Comparison of ENCODE assay signal across 8 mouse cellular contexts in genomic region chr5:24447624-24448298, GRCm38 (mm10). TPM values are rescaled to one million over a fixed set of nuclear protein-coding genes. Genes with fewer than 3 reads are reported as not detected.
A peak's percentile ranks its signal among the peaks of the same experiment; 100 is the strongest.
DNase-seq lines count a peak whose midpoint lies in the region; ATAC-seq and TF ChIP-seq lines count a peak whose summit lies in the region.

Tmub1 (minus strand) TSS chr5:24447854.

- peaks cover 14% of the 10 kb centered on the region for H3K27me3 ChIP-seq in forebrain, embryonic 12.5 days
- H3K27me3 ChIP-seq in heart, embryonic 16.5 days (ENCODE audit: control insufficient read depth, insufficient read depth, low read length), result no peaks in the 10 kb centered on the region
- no peaks in the 10 kb centered on the region for H3K27me3 ChIP-seq in liver, embryonic 14.5 days (ENCODE audit: control insufficient read depth, insufficient read depth, low read length)
- H3K27me3 ChIP-seq in neural tube, embryonic 11.5 days (ENCODE audit: control insufficient read depth, insufficient read depth, low read length), result no peaks in the 10 kb centered on the region
- no peaks in the 10 kb centered on the region for H3K27me3 ChIP-seq in stomach, postnatal 0 days (ENCODE audit: control insufficient read depth, insufficient read depth, low read length)

- H3K4me2 ChIP-seq in forebrain, embryonic 12.5 days, result peak within 1 kb of the TSS; percentile 88
- peak within 1 kb of the TSS; percentile 83 for H3K4me2 ChIP-seq in heart, embryonic 16.5 days (ENCODE audit: low read depth, low read length)
- H3K4me2 ChIP-seq in liver, embryonic 14.5 days (ENCODE audit: low read depth), result peak within 1 kb of the TSS; percentile 79
- H3K4me2 ChIP-seq in neural tube, embryonic 11.5 days (ENCODE audit: low read depth), result peak within 1 kb of the TSS; percentile 87
- peak within 1 kb of the TSS; percentile 90 for H3K4me2 ChIP-seq in stomach, postnatal 0 days (replicated peaks; ENCODE audit: low read depth)

- peak within 1 kb of the TSS; percentile 72 for H3K9ac ChIP-seq in forebrain, embryonic 12.5 days
- peak within 1 kb of the TSS; percentile 80 for H3K9ac ChIP-seq in heart, embryonic 16.5 days (ENCODE audit: low read length)
- H3K9ac ChIP-seq in liver, embryonic 14.5 days (replicated peaks), result peak within 1 kb of the TSS; percentile 54
- peak within 1 kb of the TSS; percentile 63 for H3K9ac ChIP-seq in neural tube, embryonic 11.5 days (ENCODE audit: low read length)
- H3K9ac ChIP-seq in stomach, postnatal 0 days (ENCODE audit: low read length), result peak within 1 kb of the TSS; percentile 61

- TF ChIP-seq EP300 in liver, embryonic 14.5 days (IDR thresholded peaks at IDR 0.05; ENCODE audit: low read depth), result no peak
- no peak for TF ChIP-seq EP300 in stomach, postnatal 0 days (optimal IDR thresholded peaks at IDR 0.05)

- H3K4me3 ChIP-seq in forebrain, embryonic 12.5 days (replicated peaks), result peak within 1 kb of the TSS; percentile 66
- peak within 1 kb of the TSS; percentile 80 for H3K4me3 ChIP-seq in heart, embryonic 16.5 days (ENCODE audit: low read length)
- peak within 1 kb of the TSS; percentile 57 to 62 for H3K4me3 ChIP-seq in liver, embryonic 14.5 days (ENCODE audit: insufficient read depth in 1 of 2, low read depth in 2 of 2, low read length in 2 of 2)
- peak within 1 kb of the TSS; percentile 65 for H3K4me3 ChIP-seq in neural tube, embryonic 11.5 days (ENCODE audit: low read depth, low read length)
- H3K4me3 ChIP-seq in stomach, postnatal 0 days (ENCODE audit: low read depth, low read length), result peak within 1 kb of the TSS; percentile 55

- ATAC-seq in forebrain, embryonic 12.5 days (ENCODE audit: low FRiP score), result peak; percentile 39
- peak; percentile 20 for ATAC-seq in heart, embryonic 16.5 days (replicated peaks; ENCODE audit: extremely low read depth, insufficient read depth, low FRiP score)
- ATAC-seq in liver, embryonic 14.5 days (ENCODE audit: insufficient read depth), result peak; percentile 61
- peak; percentile 58 for ATAC-seq in neural tube, embryonic 11.5 days (ENCODE audit: insufficient read depth, low FRiP score, low TSS enrichment)
- ATAC-seq in stomach, postnatal 0 days (ENCODE audit: low FRiP score, low TSS enrichment), result peak; percentile 76

- no peak for TF ChIP-seq CTCF in liver, embryonic 14.5 days (IDR thresholded peaks at IDR 0.05; ENCODE audit: low read depth)
- no peak for TF ChIP-seq CTCF in stomach, postnatal 0 days (IDR thresholded peaks at IDR 0.05; ENCODE audit: low read depth)

- H3K27ac ChIP-seq in forebrain, embryonic 12.5 days, result peak within 1 kb of the TSS; percentile 56; the same call in 1 of the 2 replicates
- H3K27ac ChIP-seq in heart, embryonic 16.5 days (ENCODE audit: low read length), result peak within 1 kb of the TSS; percentile 71
- H3K27ac ChIP-seq in liver, embryonic 14.5 days, result peak within 1 kb of the TSS; percentile 5; the same call in 1 of the 2 replicates
- H3K27ac ChIP-seq in neural tube, embryonic 11.5 days (ENCODE audit: low read depth, low read length), result peak within 1 kb of the TSS; percentile 56; the same call in 1 of the 2 replicates
- H3K27ac ChIP-seq in stomach, postnatal 0 days (replicated peaks), result no peak within 1 kb of the TSS

- DNase-seq in CD8-positive naive resting alpha-beta T cell, adult 2 months (ENCODE audit: low read depth in 2 of 2, low spot score in 2 of 2), result peak; percentile 75 to 76
- DNase-seq in c-Kit-positive CD71-negative TER-119-negative erythroid progenitor cells, embryonic 14.5 days (ENCODE audit: low read depth), result peak; percentile 61
- peak; percentile 91 to 93 for DNase-seq in kidney, postnatal 36 days
- DNase-seq in liver, embryonic 14.5 days (ENCODE audit: low read depth in 3 of 3, low spot score in 3 of 3), result peak; percentile 67 to 73 (median 68)
- DNase-seq in neural tube, embryonic 11.5 days (ENCODE audit: low spot score), result peak; percentile 85
- DNase-seq in stomach, postnatal 0 days (ENCODE audit: low spot score), result peak; percentile 88

- no peaks in the 10 kb centered on the region for H3K9me3 ChIP-seq in forebrain, embryonic 12.5 days
- no peaks in the 10 kb centered on the region for H3K9me3 ChIP-seq in heart, embryonic 16.5 days (replicated peaks; ENCODE audit: control insufficient read depth, low read length)
- H3K9me3 ChIP-seq in liver, embryonic 14.5 days (ENCODE audit: control insufficient read depth, low read length), result no peaks in the 10 kb centered on the region
- H3K9me3 ChIP-seq in neural tube, embryonic 11.5 days (ENCODE audit: control insufficient read depth, low read length), result no peaks in the 10 kb centered on the region
- H3K9me3 ChIP-seq in stomach, postnatal 0 days (ENCODE audit: control insufficient read depth, low read length), result no peaks in the 10 kb centered on the region

- WGBS in forebrain, embryonic 12.5 days, result 3% methylated on average over 34 of the region's 34 CpGs
- WGBS in heart, embryonic 16.5 days, result 3% methylated on average over 34 of the region's 34 CpGs
- whole genome bisulfite sequencing in liver, embryonic 14.5 days (ENCODE audit: insufficient replicate concordance), result 3% methylated on average over 34 of the region's 34 CpGs
- 3% methylated on average over 34 of the region's 34 CpGs for WGBS in neural tube, embryonic 11.5 days
- WGBS in stomach, postnatal 0 days, result 2% methylated on average over 33 of the region's 34 CpGs

- peaks cover 10% of the 10 kb centered on the region; the same call in 1 of the 2 replicates for H3K36me3 ChIP-seq in forebrain, embryonic 12.5 days (replicated peaks)
- peaks cover 4% of the 10 kb centered on the region; the same call in 1 of the 2 replicates for H3K36me3 ChIP-seq in heart, embryonic 16.5 days (ENCODE audit: control insufficient read depth, insufficient read depth)
- no peaks in the 10 kb centered on the region for H3K36me3 ChIP-seq in liver, embryonic 14.5 days (replicated peaks; ENCODE audit: control insufficient read depth, insufficient read depth, low read depth)
- H3K36me3 ChIP-seq in neural tube, embryonic 11.5 days (ENCODE audit: control insufficient read depth, insufficient read depth, low read length), result 0 out of 2 replicates have a peak, but pooled peaks cover 3% of the 10 kb centered on the region
- H3K36me3 ChIP-seq in stomach, postnatal 0 days (ENCODE audit: control insufficient read depth, insufficient read depth, low read length), result peaks cover 5% of the 10 kb centered on the region; the same call in 1 of the 2 replicates

- H3K4me1 ChIP-seq in forebrain, embryonic 12.5 days, result peaks cover 47% of the 10 kb centered on the region
- H3K4me1 ChIP-seq in heart, embryonic 16.5 days (ENCODE audit: control insufficient read depth, insufficient read depth, low read length), result peaks cover 30% of the 10 kb centered on the region
- peaks cover 24 to 25% of the 10 kb centered on the region in 2 experiments for H3K4me1 ChIP-seq in liver, embryonic 14.5 days (replicated peaks; ENCODE audit: control insufficient read depth in 2 of 2, insufficient read depth in 2 of 2, low read length in 1 of 2)
- peaks cover 21% of the 10 kb centered on the region for H3K4me1 ChIP-seq in neural tube, embryonic 11.5 days (ENCODE audit: control insufficient read depth, insufficient read depth, low read length)
- peaks cover 5% of the 10 kb centered on the region for H3K4me1 ChIP-seq in stomach, postnatal 0 days (replicated peaks; ENCODE audit: control insufficient read depth, insufficient read depth)

RNA-seq across cellular contexts. Expression of gene Tmub1, which starts in this region (rescaled TPM):
- polyA plus RNA-seq in forebrain, embryonic 12.5 days (2016; fragmentation: Nextera tagmentation; extraction: Ambion mirVana), result 28.6 and 30.7 TPM in 2 replicates
- polyA plus RNA-seq in heart, embryonic 16.5 days (2015; fragmentation: Nextera tagmentation; extraction: Ambion mirVana), result 18.4 and 20.3 TPM in 2 replicates
- 5.3 and 7.6 TPM in 2 replicates for polyA plus RNA-seq in liver, embryonic 14.5 days (2012; rRNA removed)
- polyA plus RNA-seq in liver, embryonic 14.5 days (2014; fragmentation: Nextera tagmentation; extraction: Ambion mirVana), result 4.0 and 6.5 TPM in 2 replicates
- polyA plus RNA-seq in neural tube, embryonic 11.5 days (2014; fragmentation: Nextera tagmentation; extraction: Ambion mirVana), result 31.5 and 33.1 TPM in 2 replicates
- polyA plus RNA-seq in stomach, postnatal 0 days (2015; fragmentation: Nextera tagmentation; extraction: Ambion mirVana), result 20.9 and 21.1 TPM in 2 replicates

Comparison
In these comparisons a context has a peak if more than half of its experiments do, and no peak if none do; other contexts are left out.
1. ATAC-seq: peak in every context shown above with its lines; median percentile 76 in stomach, postnatal 0 days; 61 in liver, embryonic 14.5 days; 58 in neural tube, embryonic 11.5 days; 39 in forebrain, embryonic 12.5 days; 20 in heart, embryonic 16.5 days.